In genomic region chr8:120686576-120686975, GRCm38 (mm10) we compare ENCODE assay signal across 20 mouse cellular contexts. TPM values are rescaled to one million over a fixed set of nuclear protein-coding genes. Genes with fewer than 3 reads are reported as not detected.
DNase-seq lines count a peak whose midpoint lies in the region; ATAC-seq and TF ChIP-seq lines count a peak whose summit lies in the region.
"Had no signal": no experiment of that assay in that cellular context is flagged by ENCODE, and none has a peak within 500 bp of the region (broad histone marks: within the 10 kb centered on the region; RNA-seq: fewer than 3 reads in every experiment).

No protein-coding gene starts in this region.

- intact Hi-C loops in gastrocnemius, adult 2 months (cut with DNase I): no loop called here
- intact Hi-C loops in gastrocnemius, postnatal 14 days (cut with DNase I; ENCODE audit: low total_unique reads): no loop called here

- TF ChIP-seq POLR2A in bone marrow macrophage, adult 2 months (IDR thresholded peaks at IDR 0.05; ENCODE audit: borderline replicate concordance, low read depth, low read length): no peak

- no peaks in the 10 kb centered on the region for H3K36me3 ChIP-seq in liver, embryonic 15.5 days (replicated peaks)
- H3K36me3 ChIP-seq: heart, embryonic 12.5 days; hindbrain, embryonic 15.5 days had no signal

- H3K4me2 ChIP-seq in liver, embryonic 15.5 days: no peak overlapping the region
- H3K4me2 ChIP-seq: heart, embryonic 12.5 days; hindbrain, embryonic 15.5 days had no signal

- 64% methylated on average over 5 of the region's 5 CpGs for WGBS in liver, embryonic 15.5 days (ENCODE audit: insufficient replicate concordance)

- peaks cover 17% of the 10 kb centered on the region for H3K4me1 ChIP-seq in liver, embryonic 15.5 days (replicated peaks)
- H3K4me1 ChIP-seq in bone marrow macrophage, adult 2 months (ENCODE audit: control insufficient read depth, insufficient read depth, low read length): peaks cover 58% of the 10 kb centered on the region
- H3K4me1 ChIP-seq: heart, embryonic 12.5 days; hindbrain, embryonic 15.5 days had no signal

- peak overlapping the region; percentile 73; the same call in 1 of the 2 replicates for H3K27ac ChIP-seq in gastrocnemius, adult 2 months
- peak overlapping the region; percentile 19; the same call in 1 of the 2 replicates for H3K27ac ChIP-seq in liver, embryonic 15.5 days (replicated peaks)
- peak overlapping the region; percentile 99 for H3K27ac ChIP-seq in bone marrow macrophage, adult 2 months (ENCODE audit: insufficient read depth, low read depth, low read length)
- H3K27ac ChIP-seq: hindbrain, embryonic 15.5 days had no signal

- no peaks in the 10 kb centered on the region for H3K9me3 ChIP-seq in liver, embryonic 15.5 days (replicated peaks)
- H3K9me3 ChIP-seq: heart, embryonic 12.5 days; hindbrain, embryonic 15.5 days had no signal

- no peak for TF ChIP-seq CTCF in gastrocnemius, adult 2 months (IDR thresholded peaks at IDR 0.05)
- no peak for TF ChIP-seq CTCF in bone marrow macrophage, adult 2 months (IDR thresholded peaks at IDR 0.05; ENCODE audit: low read depth, low read length)

- H3K9ac ChIP-seq in liver, embryonic 15.5 days: no peak overlapping the region
- H3K9ac ChIP-seq: heart, embryonic 12.5 days; hindbrain, embryonic 15.5 days had no signal

- peaks cover 13% of the 10 kb centered on the region for H3K27me3 ChIP-seq in liver, embryonic 15.5 days
- H3K27me3 ChIP-seq: hindbrain, embryonic 15.5 days had no signal

- ATAC-seq in liver, embryonic 15.5 days (ENCODE audit: insufficient read depth): no peak
- peak; percentile 8; the same call in 1 of the 2 replicates for ATAC-seq in granulocyte monocyte progenitor cell, adult 5-6 weeks (replicated peaks; ENCODE audit: poor library complexity, severe bottlenecking)
- ATAC-seq: forebrain, embryonic 16.5 days; intestine, embryonic 16.5 days had no signal

- no peak overlapping the region for H3K4me3 ChIP-seq in gastrocnemius, adult 2 months
- no peak overlapping the region for H3K4me3 ChIP-seq in liver, embryonic 15.5 days (replicated peaks)
- H3K4me3 ChIP-seq in bone marrow macrophage, adult 2 months (ENCODE audit: insufficient read depth, low read length): peak overlapping the region; percentile 60
- H3K4me3 ChIP-seq: heart, embryonic 12.5 days; hindbrain, embryonic 15.5 days had no signal

- DNase-seq in gastrocnemius, adult 2 months: peak; percentile 25
- DNase-seq in gastrocnemius, postnatal 14 days: no peak
- DNase-seq in liver: no peak
- no peak for DNase-seq in layer of hippocampus, adult 9-10 months (ENCODE audit: low spot score)
- DNase-seq: adrenal gland, postnatal 25 days; cerebellum, adult 11-12 months; cerebellum, adult 9-11 months; cerebellum, postnatal 36 days; kidney, adult 2 months had no signal

RNA-seq across cellular contexts. Expression of gene Emc8, which starts 18.2 kb away (rescaled TPM):
- 10 to 100 TPM; 22.2 to 25.6 TPM for total RNA-seq in gastrocnemius, adult 2 months (2021)
- 10 to 100 TPM; 25.6 to 34.3 TPM for total RNA-seq in gastrocnemius, postnatal 14 days (2021)
- polyA plus RNA-seq in liver, embryonic 15.5 days (2015; fragmentation: Nextera tagmentation; extraction: Ambion mirVana): 100 and 104 TPM in 2 replicates
- polyA plus RNA-seq in bone marrow macrophage, adult 2 months (2012; ENCODE audit: insufficient read depth, insufficient read length, missing spikeins): 56.5 and 61.3 TPM in 2 replicates
- 34.9 and 56.5 TPM in 2 replicates for total RNA-seq in granulocyte monocyte progenitor cell, adult 5-6 weeks (2014; fragmentation: Nextera tagmentation)
- 36.5 and 61.2 TPM in 2 replicates for total RNA-seq in granulocyte monocyte progenitor cell, adult 5-6 weeks (2017)

RNA-seq across cellular contexts. Expression of gene Cox4i1, which starts 18.6 kb away (rescaled TPM):
- total RNA-seq in gastrocnemius, adult 2 months (2021): 1,000 to 10,000 TPM; 1,376 to 1,812 TPM
- total RNA-seq in gastrocnemius, postnatal 14 days (2021): 1,000 to 10,000 TPM; 1,541 to 1,794 TPM
- polyA plus RNA-seq in liver, embryonic 15.5 days (2015; fragmentation: Nextera tagmentation; extraction: Ambion mirVana): 638 and 673 TPM in 2 replicates
- 607 and 651 TPM in 2 replicates for polyA plus RNA-seq in bone marrow macrophage, adult 2 months (2012; ENCODE audit: insufficient read depth, insufficient read length, missing spikeins)
- total RNA-seq in granulocyte monocyte progenitor cell, adult 5-6 weeks (2014; fragmentation: Nextera tagmentation): 1,083 and 1,131 TPM in 2 replicates
- total RNA-seq in granulocyte monocyte progenitor cell, adult 5-6 weeks (2017): 462 and 506 TPM in 2 replicates

RNA-seq across cellular contexts. Expression of gene Gm27021, which starts 18.7 kb away (rescaled TPM):
- total RNA-seq in gastrocnemius, adult 2 months (2021): not detected
- not detected for total RNA-seq in gastrocnemius, postnatal 14 days (2021)
- polyA plus RNA-seq in liver, embryonic 15.5 days (2015; fragmentation: Nextera tagmentation; extraction: Ambion mirVana): 0.35 and 0.64 TPM in 2 replicates
- not detected in 2 replicates for polyA plus RNA-seq in bone marrow macrophage, adult 2 months (2012; ENCODE audit: insufficient read depth, insufficient read length, missing spikeins)
- total RNA-seq in granulocyte monocyte progenitor cell, adult 5-6 weeks (2014; fragmentation: Nextera tagmentation): not detected in 2 replicates
- not detected in 2 replicates for total RNA-seq in granulocyte monocyte progenitor cell, adult 5-6 weeks (2017)
- total RNA-seq: adrenal gland, postnatal 25 days; gastrocnemius, postnatal 25 days; heart, adult 18-20 months; heart, postnatal 25 days had no signal
- polyA plus RNA-seq: heart, embryonic 12.5 days; heart, embryonic 16.5 days; kidney, adult 2 months had no signal

RNA-seq across cellular contexts. Expression of gene 1190005I06Rik, which starts 39.1 kb away (rescaled TPM):
- total RNA-seq in gastrocnemius, adult 2 months (2021): 1 to 10 TPM in 1 of 2 experiments, under 1 TPM in 1; 0.77 to 1.0 TPM
- under 1 TPM; 0.59 to 0.84 TPM for total RNA-seq in gastrocnemius, postnatal 14 days (2021)
- 0.92 and 1.2 TPM in 2 replicates for polyA plus RNA-seq in liver, embryonic 15.5 days (2015; fragmentation: Nextera tagmentation; extraction: Ambion mirVana)
- polyA plus RNA-seq in bone marrow macrophage, adult 2 months (2012; ENCODE audit: insufficient read depth, insufficient read length, missing spikeins): 1.1 and 1.6 TPM in 2 replicates
- not detected in 2 replicates for total RNA-seq in granulocyte monocyte progenitor cell, adult 5-6 weeks (2014; fragmentation: Nextera tagmentation)
- 0.60 TPM in 1 of 2 replicates, not detected in the other for total RNA-seq in granulocyte monocyte progenitor cell, adult 5-6 weeks (2017)

RNA-seq across cellular contexts. Expression of gene Irf8, which starts 49.6 kb away (rescaled TPM):
- 10 to 100 TPM in 1 of 2 experiments, 1 to 10 TPM in 1; 4.8 to 11.2 TPM for total RNA-seq in gastrocnemius, adult 2 months (2021)
- total RNA-seq in gastrocnemius, postnatal 14 days (2021): 1 to 10 TPM; 2.4 to 3.0 TPM
- 17.4 and 18.8 TPM in 2 replicates for polyA plus RNA-seq in liver, embryonic 15.5 days (2015; fragmentation: Nextera tagmentation; extraction: Ambion mirVana)
- polyA plus RNA-seq in bone marrow macrophage, adult 2 months (2012; ENCODE audit: insufficient read depth, insufficient read length, missing spikeins): 157 and 163 TPM in 2 replicates
- 213 and 215 TPM in 2 replicates for total RNA-seq in granulocyte monocyte progenitor cell, adult 5-6 weeks (2014; fragmentation: Nextera tagmentation)
- total RNA-seq in granulocyte monocyte progenitor cell, adult 5-6 weeks (2017): 171 and 196 TPM in 2 replicates

Comparison
In these comparisons a context has a peak if more than half of its experiments do, and no peak if none do; other contexts are left out.
1. H3K27ac ChIP-seq: peak in every context shown above with its lines; median percentile 99 in bone marrow macrophage, adult 2 months; 73 in gastrocnemius, adult 2 months; 19 in liver, embryonic 15.5 days.